In genomic region chr9:47910501-47910906, GRCm38 (mm10) we compare ENCODE assay signal across 9 mouse cellular contexts.
DNase-seq lines count a peak whose midpoint lies in the region; ATAC-seq lines count a peak whose summit lies in the region.
"Had no signal": no experiment of that assay in that cellular context is flagged by ENCODE, and none has a peak within 500 bp of the region (broad histone marks: within the 10 kb centered on the region; RNA-seq: fewer than 3 reads in every experiment).

No protein-coding gene starts in this region.

- no peaks in the 10 kb centered on the region for H3K9me3 ChIP-seq in hindbrain, embryonic 14.5 days (ENCODE audit: control insufficient read depth, low read length)

- peak overlapping the region; percentile 86 for H3K27ac ChIP-seq in hindbrain, embryonic 14.5 days

- H3K4me2 ChIP-seq in hindbrain, embryonic 14.5 days (replicated peaks) = 0 out of 2 replicates have a peak overlapping the region, but pooled peaks have one; percentile 11
- H3K4me2 ChIP-seq: lung, embryonic 14.5 days had no signal

- no peaks in the 10 kb centered on the region for H3K36me3 ChIP-seq in hindbrain, embryonic 14.5 days (replicated peaks; ENCODE audit: control insufficient read depth, insufficient read depth)

- peaks cover 19% of the 10 kb centered on the region for H3K4me1 ChIP-seq in hindbrain, embryonic 14.5 days (replicated peaks; ENCODE audit: control insufficient read depth, insufficient read depth, low read length)

- no peak overlapping the region for H3K4me3 ChIP-seq in hindbrain, embryonic 14.5 days (replicated peaks; ENCODE audit: low read length)

- peak; percentile 8 to 55 for DNase-seq in adrenal gland, adult (ENCODE audit: inconsistent age in 2 of 2, low spot score in 1 of 2)
- DNase-seq in adrenal gland, postnatal 4 days (ENCODE audit: low spot score in 2 of 2) = no peak
- DNase-seq in hindbrain, embryonic 14.5 days (ENCODE audit: low spot score) = peak; percentile 73
- DNase-seq in left cerebral cortex, postnatal 36 days (ENCODE audit: low spot score in 2 of 2) = peak; percentile 36 to 45
- DNase-seq in right cerebral cortex, postnatal 10 days (ENCODE audit: low spot score in 2 of 2) = peak; percentile 79 to 90
- DNase-seq in heart, postnatal 36 days = no peak
- no peak for DNase-seq in kidney, adult 9 months
- DNase-seq: lung, embryonic 14.5 days had no signal

- intact Hi-C loops in left cerebral cortex, postnatal 36 days (cut with DNase I) = no loop called here
- intact Hi-C loops in heart, postnatal 36 days (cut with DNase I) = no loop called here

- H3K27me3 ChIP-seq in hindbrain, embryonic 14.5 days (ENCODE audit: control insufficient read depth, insufficient read depth, low read length) = 0 out of 2 replicates have a peak, but pooled peaks cover 6% of the 10 kb centered on the region

- peak overlapping the region; percentile 3; the same call in 1 of the 2 replicates for H3K9ac ChIP-seq in hindbrain, embryonic 14.5 days
- H3K9ac ChIP-seq: lung, embryonic 14.5 days had no signal

- 12% methylated on average over 6 of the region's 6 CpGs for WGBS in hindbrain, embryonic 14.5 days

- peak; percentile 92 for ATAC-seq in hindbrain, embryonic 14.5 days (ENCODE audit: low FRiP score)
- no peak for ATAC-seq in megakaryocyte-erythroid progenitor cell, adult 5-6 weeks (replicated peaks; ENCODE audit: low FRiP score, low TSS enrichment, poor library complexity, severe bottlenecking)

Comparison
In these comparisons a context has a peak if more than half of its experiments do, and no peak if none do; other contexts are left out.
1. DNase-seq: peak in adrenal gland, adult (2 of 2), hindbrain, embryonic 14.5 days (single experiment), left cerebral cortex, postnatal 36 days (2 of 2) and right cerebral cortex, postnatal 10 days (2 of 2); none in adrenal gland, postnatal 4 days (0 of 2), heart, postnatal 36 days (0 of 2) and kidney, adult 9 months (single experiment).